Mouse (Mus musculus) G1E (cell line): ENCODE measurements around the gene Tbrg1. TPM values are rescaled to one million over a fixed set of nuclear protein-coding genes. Genes with fewer than 3 reads are reported as not detected.

Experiments
- ATAC-seq: 2 replicates; pipeline ENCODE4 v1.8.0; 2016; ENCODE audit warnings: mild to moderate bottlenecking; ENCODE audit not compliant: insufficient number of reproducible peaks, poor library complexity, low FRiP score, severe bottlenecking; ENCODE audit errors: extremely low read depth
- DNase-seq: peaks from one replicate; pipeline ENCODE4 v3.0.0; 2012; ENCODE audit warnings: low spot score
- H3K27me3 ChIP-seq: 2 replicates; pipeline ENCODE4 v1.6.1; 2012; ENCODE audit warnings: mild to moderate bottlenecking, low read length, inconsistent platforms; ENCODE audit not compliant: insufficient read depth
- H3K36me3 ChIP-seq: replicated peaks from 2 replicates; pipeline ENCODE3; 2012; ENCODE audit warnings: mild to moderate bottlenecking, inconsistent platforms
- H3K4me1 ChIP-seq: 2 replicates; pipeline ENCODE4 v1.6.1; 2012; ENCODE audit warnings: low read depth, low read length, inconsistent platforms, mixed read lengths; ENCODE audit not compliant: insufficient read depth
- H3K4me3 ChIP-seq: 2 replicates; pipeline ENCODE4 v1.5.1; 2012; ENCODE audit warnings: low read depth, mild to moderate bottlenecking, inconsistent platforms, low read length, moderate library complexity, mixed read lengths
- H3K9me3 ChIP-seq: replicated peaks from 2 replicates; pipeline ENCODE4 v1.6.1; 2012; ENCODE audit warnings: inconsistent platforms
- CTCF ChIP-seq: IDR thresholded peaks from 2 replicates; pipeline ENCODE4 v1.5.1; 2012; ENCODE audit warnings: low read depth, low read length, inconsistent platforms, mixed read lengths
- GATA1 ChIP-seq: IDR thresholded peaks from 2 replicates; pipeline ENCODE4 v1.6.1; 2012; ENCODE audit warnings: borderline replicate concordance, low read length, inconsistent platforms, mixed read lengths
- GATA2 ChIP-seq: IDR thresholded peaks from 2 replicates; pipeline ENCODE4 v1.6.1; 2012; ENCODE audit warnings: low read depth, low read length, inconsistent platforms, borderline replicate concordance
- POLR2AphosphoS5 ChIP-seq: IDR thresholded peaks from 2 replicates; pipeline ENCODE4 v1.6.1; 2012; ENCODE audit warnings: low read depth, low read length, inconsistent platforms; ENCODE audit not compliant: insufficient replicate concordance
- TAL1 ChIP-seq: conservative IDR thresholded peaks from 2 replicates; pipeline ENCODE4 v1.6.1; 2012; ENCODE audit warnings: low read depth, low read length, inconsistent platforms, mixed read lengths
- polyA plus RNA-seq: library from polyadenylated mRNA; stranded (reverse); fragments of >175 nt; gene quantifications from 2 replicates; pipeline ENCODE4 v1.2.3, GENCODE M21; 2012
- total RNA-seq, 2 experiments: library from RNA; stranded (forward) in 1 of 2; stranded (reverse) in 1 of 2; fragments of 200-1000 nt in 1 of 2; fragments of >200 nt in 1 of 2; fragmentation: Nextera tagmentation in 1 of 2; gene quantifications; 2 replicates each; pipeline ENCODE4 v1.2.3; 2014 to 2017

The Tbrg1 gene
- total and polyA plus RNA-seq, 3 experiments: 82.7 to 123 (median 122) TPM

GRCm38 (mm10) chr9:37636335-37636734, 20.8 kb downstream of the Tbrg1 start:
- Histone ChIP-seq H3K4me3 (no peak overlapping the region), H3K36me3 (peaks cover 69% of the 10 kb centered on the region), H3K9me3 (no peaks in the 10 kb centered on the region), H3K27me3 (no peaks in the 10 kb centered on the region), H3K4me1 (no peaks in the 10 kb centered on the region)
- TF ChIP-seq CTCF (peak; percentile 61), TAL1 (no peak)
- ATAC-seq (peak; percentile 60), DNase-seq (no peak)

GRCm38 (mm10) chr9:37634269-37634668, 22.8 kb downstream of the Tbrg1 start:
- TF ChIP-seq TAL1 (no peak), CTCF (no peak), GATA2 (no peak), POLR2AphosphoS5 (no peak), GATA1 (no peak)
- H3K4me1 ChIP-seq: peaks cover 2% of the 10 kb centered on the region; the same call in 1 of the 2 replicates
- DNase-seq (no peak), ATAC-seq (no peak)
- no peak overlapping the region for H3K4me3 ChIP-seq
- H3K36me3 ChIP-seq: peaks cover 71% of the 10 kb centered on the region
- H3K9me3 ChIP-seq: no peaks in the 10 kb centered on the region
- no peaks in the 10 kb centered on the region for H3K27me3 ChIP-seq

GRCm38 (mm10) chr9:37632305-37632704, 24.8 kb downstream of the Tbrg1 start:
- no peaks in the 10 kb centered on the region for H3K9me3 ChIP-seq
- H3K4me1 ChIP-seq: peaks cover 2% of the 10 kb centered on the region; the same call in 1 of the 2 replicates
- H3K4me3 ChIP-seq: no peak overlapping the region
- peaks cover 70% of the 10 kb centered on the region for H3K36me3 ChIP-seq
- H3K27me3 ChIP-seq: no peaks in the 10 kb centered on the region
- DNase-seq (no peak), ATAC-seq (no peak)
- TF ChIP-seq POLR2AphosphoS5 (no peak), CTCF (no peak), GATA2 (no peak), GATA1 (no peak), TAL1 (no peak)

DNA sequence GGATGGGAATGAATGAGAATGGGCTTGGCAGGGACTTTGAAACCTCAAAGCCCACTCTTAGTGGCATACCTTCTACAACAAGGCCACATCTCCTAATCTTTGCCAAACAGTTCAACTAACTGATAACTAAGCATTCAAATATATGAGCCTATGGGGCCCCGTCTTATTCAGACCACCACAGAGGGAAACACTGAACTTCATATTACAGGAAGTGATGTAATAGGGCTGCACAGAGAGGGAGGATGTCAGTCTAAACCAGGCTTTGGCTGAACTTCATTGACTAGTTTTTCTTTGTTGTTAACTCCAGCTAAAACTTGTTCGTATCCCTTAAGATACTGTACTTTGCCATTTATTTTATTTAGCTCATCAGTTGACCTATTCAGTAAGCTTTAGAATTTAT, 27.2 kb downstream of the Tbrg1 start:
- Histone ChIP-seq H3K4me1 (peaks cover 2% of the 10 kb centered on the region; the same call in 1 of the 2 replicates), H3K36me3 (peaks cover 77% of the 10 kb centered on the region), H3K9me3 (no peaks in the 10 kb centered on the region), H3K27me3 (no peaks in the 10 kb centered on the region), H3K4me3 (no peak overlapping the region)
- ATAC-seq (no peak), DNase-seq (no peak)
- TF ChIP-seq POLR2AphosphoS5 (no peak), GATA1 (no peak), GATA2 (no peak), TAL1 (no peak), CTCF (no peak)

DNA sequence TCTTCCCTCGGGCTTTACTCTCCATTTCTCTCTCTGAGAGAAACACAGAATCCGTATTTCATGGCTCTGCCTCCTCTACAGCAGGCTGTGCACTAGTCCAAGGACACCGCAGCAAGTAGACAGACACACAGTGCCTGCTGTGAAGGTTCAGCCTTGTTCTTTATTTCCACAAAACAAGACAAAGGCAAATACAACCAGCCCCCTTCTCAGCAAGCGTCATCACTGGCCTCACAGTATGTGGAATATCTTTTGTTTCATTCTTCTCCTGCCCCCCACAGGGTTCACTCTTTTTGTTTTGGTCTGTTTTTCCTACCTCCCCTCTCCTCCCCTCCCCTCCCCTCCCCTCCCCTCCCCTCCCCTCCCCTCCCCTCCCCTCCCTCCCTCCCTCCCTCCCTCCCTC, 28.5 kb downstream of the Tbrg1 start:
- H3K9me3 ChIP-seq: no peaks in the 10 kb centered on the region
- no peaks in the 10 kb centered on the region for H3K27me3 ChIP-seq
- H3K36me3 ChIP-seq: peaks cover 85% of the 10 kb centered on the region
- peaks cover 2% of the 10 kb centered on the region; the same call in 1 of the 2 replicates for H3K4me1 ChIP-seq
- DNase-seq (no peak), ATAC-seq (no peak)
- H3K4me3 ChIP-seq: no peak overlapping the region
- TF ChIP-seq POLR2AphosphoS5 (no peak), GATA2 (no peak), CTCF (no peak), TAL1 (no peak), GATA1 (no peak)

DNA sequence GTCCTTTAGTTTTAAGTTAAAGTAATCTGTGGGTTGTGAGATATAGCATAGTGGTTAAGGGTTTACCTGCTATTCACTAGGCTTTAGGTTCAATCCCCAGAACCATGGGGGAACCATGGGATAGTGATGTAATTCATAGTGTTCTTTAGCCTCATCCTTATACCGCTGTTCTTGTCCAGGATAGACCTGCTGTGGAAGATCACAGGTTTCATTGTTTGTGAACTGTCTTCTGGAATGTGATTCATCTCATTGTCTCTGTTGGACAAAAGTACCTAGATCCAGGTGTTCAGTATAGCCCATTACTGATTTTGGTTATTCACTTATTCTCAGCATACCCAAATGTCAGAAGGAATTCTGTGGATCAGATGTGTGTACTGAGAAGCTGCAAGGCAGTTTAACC, 29.8 kb downstream of the Tbrg1 start:
- H3K27me3 ChIP-seq: no peaks in the 10 kb centered on the region
- H3K4me1 ChIP-seq: peaks cover 2% of the 10 kb centered on the region; the same call in 1 of the 2 replicates
- no peaks in the 10 kb centered on the region for H3K9me3 ChIP-seq
- no peak for ATAC-seq
- peaks cover 83% of the 10 kb centered on the region for H3K36me3 ChIP-seq
- TF ChIP-seq CTCF (no peak), TAL1 (no peak), GATA2 (no peak), POLR2AphosphoS5 (no peak), GATA1 (no peak)
- DNase-seq: no peak
- no peak overlapping the region for H3K4me3 ChIP-seq

- no peak for ATAC-seq
- H3K4me1 ChIP-seq: peaks cover 2% of the 10 kb centered on the region; the same call in 1 of the 2 replicates
- TF ChIP-seq TAL1 (no peak), GATA2 (no peak), POLR2AphosphoS5 (no peak), GATA1 (no peak), CTCF (no peak)
- no peak for DNase-seq
- peaks cover 82% of the 10 kb centered on the region for H3K36me3 ChIP-seq
- no peaks in the 10 kb centered on the region for H3K27me3 ChIP-seq
- no peaks in the 10 kb centered on the region for H3K9me3 ChIP-seq
- H3K4me3 ChIP-seq: no peak overlapping the region
Observed at GRCm38 (mm10) chr9:37626103-37626567, 31.0 kb downstream of the Tbrg1 start.
